Comparison of ENCODE assay signal across 15 mouse cellular contexts in genomic region chr12:114587227-114587626, GRCm38 (mm10).
DNase-seq lines count a peak whose midpoint lies in the region; ATAC-seq and TF ChIP-seq lines count a peak whose summit lies in the region.
"Had no signal": no experiment of that assay in that cellular context is flagged by ENCODE, and none has a peak within 500 bp of the region (broad histone marks: within the 10 kb centered on the region; RNA-seq: fewer than 3 reads in every experiment).

No protein-coding gene starts in this region.

- no peak for TF ChIP-seq CTCF in G1E (IDR thresholded peaks at IDR 0.05; ENCODE audit: low read depth, low read length)

- ATAC-seq in G1E (ENCODE audit: extremely low read depth, insufficient number of reproducible peaks, low FRiP score, poor library complexity, severe bottlenecking), result 0 out of 2 replicates have a peak, but pooled peaks have one; percentile 17
- ATAC-seq in megakaryocyte, adult 5-6 weeks (ENCODE audit: poor library complexity, severe bottlenecking), result peak; percentile 93
- no peak for ATAC-seq in hindbrain, embryonic 11.5 days (ENCODE audit: low FRiP score)
- ATAC-seq: forebrain, embryonic 15.5 days; midbrain, embryonic 13.5 days had no signal

- 74% methylated on average over 2 of the region's 2 CpGs for WGBS in embryonic facial prominence, embryonic 10.5 days
- WGBS in hindbrain, embryonic 11.5 days, result 56% methylated on average over 2 of the region's 2 CpGs

- H3K27ac ChIP-seq in embryonic facial prominence, embryonic 10.5 days (replicated peaks), result no peak overlapping the region
- no peak overlapping the region for H3K27ac ChIP-seq in hindbrain, embryonic 11.5 days (ENCODE audit: low read depth, low read length)
- H3K27ac ChIP-seq: forebrain, embryonic 15.5 days; hindbrain, embryonic 14.5 days; liver, embryonic 15.5 days; midbrain, embryonic 13.5 days; stomach, embryonic 15.5 days had no signal

- no peak overlapping the region for H3K4me2 ChIP-seq in hindbrain, embryonic 11.5 days (replicated peaks; ENCODE audit: low read depth, low read length)
- H3K4me2 ChIP-seq: forebrain, embryonic 15.5 days; hindbrain, embryonic 14.5 days; liver, embryonic 15.5 days; midbrain, embryonic 13.5 days; stomach, embryonic 15.5 days had no signal

- peak; percentile 20 for DNase-seq in adrenal gland, postnatal 10 days
- no peak for DNase-seq in adrenal gland, adult 18-20 months (ENCODE audit: low spot score in 2 of 2)
- no peak for DNase-seq in G1E (ENCODE audit: low spot score)
- DNase-seq in thymus, postnatal 0 days (ENCODE audit: low spot score), result peak; percentile 90
- DNase-seq in layer of hippocampus, adult 9-10 months (ENCODE audit: low spot score), result no peak
- no peak for DNase-seq in embryonic facial prominence, embryonic 10.5 days (ENCODE audit: low spot score)
- DNase-seq in hindbrain, embryonic 11.5 days (ENCODE audit: low spot score), result no peak
- DNase-seq: cerebellum, adult 18-20 months; kidney, postnatal 14 days had no signal

- H3K27me3 ChIP-seq in G1E (ENCODE audit: insufficient read depth, low read length), result no peaks in the 10 kb centered on the region
- no peaks in the 10 kb centered on the region for H3K27me3 ChIP-seq in embryonic facial prominence, embryonic 10.5 days (replicated peaks; ENCODE audit: low read depth, poor library complexity, severe bottlenecking)
- H3K27me3 ChIP-seq in hindbrain, embryonic 11.5 days (ENCODE audit: control insufficient read depth, insufficient read depth, low read length), result no peaks in the 10 kb centered on the region
- H3K27me3 ChIP-seq: forebrain, embryonic 15.5 days; liver, embryonic 15.5 days; midbrain, embryonic 13.5 days; stomach, embryonic 15.5 days had no signal

- no peaks in the 10 kb centered on the region for H3K4me1 ChIP-seq in G1E (ENCODE audit: insufficient read depth, low read depth, low read length)
- no peaks in the 10 kb centered on the region for H3K4me1 ChIP-seq in embryonic facial prominence, embryonic 10.5 days
- H3K4me1 ChIP-seq in hindbrain, embryonic 11.5 days (replicated peaks; ENCODE audit: control insufficient read depth, insufficient read depth, low read length), result no peaks in the 10 kb centered on the region
- H3K4me1 ChIP-seq: forebrain, embryonic 15.5 days; liver, embryonic 15.5 days; midbrain, embryonic 13.5 days; stomach, embryonic 15.5 days had no signal

- no peaks in the 10 kb centered on the region for H3K9me3 ChIP-seq in G1E (replicated peaks)
- peaks cover 29% of the 10 kb centered on the region for H3K9me3 ChIP-seq in embryonic facial prominence, embryonic 10.5 days
- H3K9me3 ChIP-seq in hindbrain, embryonic 11.5 days (ENCODE audit: control insufficient read depth, low read length), result peaks cover 3% of the 10 kb centered on the region; the same call in 1 of the 2 replicates
- H3K9me3 ChIP-seq: liver, embryonic 15.5 days; stomach, embryonic 15.5 days had no signal

- no peak overlapping the region for H3K4me3 ChIP-seq in G1E (ENCODE audit: low read depth, low read length)
- no peak overlapping the region for H3K4me3 ChIP-seq in embryonic facial prominence, embryonic 10.5 days
- no peak overlapping the region for H3K4me3 ChIP-seq in hindbrain, embryonic 11.5 days (ENCODE audit: low read depth, low read length)
- H3K4me3 ChIP-seq: forebrain, embryonic 15.5 days; liver, embryonic 15.5 days; midbrain, embryonic 13.5 days; stomach, embryonic 15.5 days had no signal

- no peaks in the 10 kb centered on the region for H3K36me3 ChIP-seq in G1E (replicated peaks)
- no peaks in the 10 kb centered on the region for H3K36me3 ChIP-seq in embryonic facial prominence, embryonic 10.5 days (replicated peaks)
- no peaks in the 10 kb centered on the region for H3K36me3 ChIP-seq in hindbrain, embryonic 11.5 days (ENCODE audit: control insufficient read depth, insufficient read depth, low read length)
- H3K36me3 ChIP-seq: forebrain, embryonic 15.5 days; liver, embryonic 15.5 days; midbrain, embryonic 13.5 days; stomach, embryonic 15.5 days had no signal

- H3K9ac ChIP-seq in hindbrain, embryonic 11.5 days (ENCODE audit: low read depth, low read length), result no peak overlapping the region
- H3K9ac ChIP-seq: forebrain, embryonic 15.5 days; hindbrain, embryonic 14.5 days; liver, embryonic 15.5 days; midbrain, embryonic 13.5 days; stomach, embryonic 15.5 days had no signal

Comparison
In these comparisons a context has a peak if more than half of its experiments do, and no peak if none do; other contexts are left out.
1. DNase-seq: peak in adrenal gland, postnatal 10 days (single experiment) and thymus, postnatal 0 days (single experiment); none in adrenal gland, adult 18-20 months (0 of 2), G1E (single experiment), layer of hippocampus, adult 9-10 months (single experiment), embryonic facial prominence, embryonic 10.5 days (single experiment) and hindbrain, embryonic 11.5 days (single experiment).